Mouse (Mus musculus): ENCODE data around the gene Cwf19l2. TPM values are rescaled to one million over a fixed set of nuclear protein-coding genes. Genes with fewer than 3 reads are reported as not detected.
"Not testable (repeated sequence)": the region's sequence is repeated elsewhere in the genome, so short reads cannot be mapped to it uniquely, and the experiment has no call there.

The Cwf19l2 gene
- polyA plus RNA-seq (2016; fragmentation: Nextera tagmentation; extraction: Ambion mirVana), result 10.9 and 12.9 TPM in 2 replicates

DNA sequence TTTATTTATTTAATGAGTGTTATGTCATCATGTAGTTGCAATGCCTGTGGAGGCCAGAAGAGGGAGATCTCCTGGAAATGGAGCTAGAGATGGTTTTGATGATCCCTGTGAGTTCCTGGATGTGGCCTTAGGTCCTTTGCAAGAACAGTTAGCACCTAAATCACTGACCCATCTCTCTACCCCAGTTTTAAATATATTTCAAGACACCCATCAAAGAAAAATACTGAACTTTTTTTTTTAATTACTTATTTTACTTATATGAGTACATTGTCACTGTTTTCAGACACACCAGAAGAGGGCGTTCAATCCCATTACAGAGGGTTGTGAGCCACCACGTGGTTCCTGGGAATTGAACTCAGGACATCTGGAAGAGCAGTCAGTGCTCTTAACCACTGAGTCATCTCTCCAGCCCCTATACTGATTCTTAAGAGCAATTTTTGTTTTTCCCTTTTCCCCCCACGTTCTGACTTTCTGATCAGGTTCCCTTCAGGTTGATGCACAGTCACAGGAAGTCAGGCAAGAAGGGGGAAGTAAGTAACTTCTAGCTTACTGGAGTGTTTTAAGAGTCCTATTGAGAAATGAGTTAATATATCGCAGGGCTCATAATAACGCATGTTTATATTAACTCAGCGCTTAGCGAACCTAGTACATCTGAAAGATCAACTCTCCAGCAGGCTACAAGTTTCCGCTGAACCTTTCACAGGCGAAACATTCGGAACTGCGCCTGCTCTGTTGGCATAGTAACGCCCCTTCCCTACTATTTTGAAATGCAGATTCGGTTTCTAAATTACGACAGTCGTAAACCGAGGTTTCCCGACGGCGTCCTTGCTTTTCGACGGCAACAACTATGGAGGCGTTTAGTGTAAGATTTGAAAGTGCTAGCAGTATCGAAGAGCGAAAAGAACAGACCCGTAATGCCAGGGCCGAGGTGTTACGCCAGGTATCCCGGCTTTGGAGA, at the start of gene Cwf19l2:
TSS of gene Cwf19l2 (plus strand) at position 342 of the 958 bp plus-strand sequence.
- peak within 1 kb of the TSS; percentile 60 for H3K4me3 ChIP-seq
- H3K9me3 ChIP-seq, result no peaks in the 10 kb centered on the region
- peaks cover 5% of the 10 kb centered on the region; the same call in 1 of the 2 replicates for H3K4me1 ChIP-seq (replicated peaks)
- no peaks in the 10 kb centered on the region for H3K27me3 ChIP-seq (ENCODE audit: insufficient read depth, poor library complexity, severe bottlenecking)
- DNase-seq (ENCODE audit: low spot score), result peak; percentile 80
- WGBS, result under 1% methylated on average over 28 of the region's 28 CpGs
- no peaks in the 10 kb centered on the region for H3K36me3 ChIP-seq
- peak within 1 kb of the TSS; percentile 84 for H3K27ac ChIP-seq

GRCm38 (mm10) chr9:3376323-3376722, 27.1 kb upstream of the Cwf19l2 start:
- peaks cover 39% of the 10 kb centered on the region for H3K36me3 ChIP-seq
- not testable (repeated sequence) for H3K27ac ChIP-seq; DNase-seq (ENCODE audit: low spot score); H3K4me1 ChIP-seq (replicated peaks); H3K9me3 ChIP-seq; H3K4me3 ChIP-seq; H3K27me3 ChIP-seq (ENCODE audit: insufficient read depth, poor library complexity, severe bottlenecking)
- WGBS, result 46% methylated on average over 1 of the region's 1 CpGs

GRCm38 (mm10) chr9:3404372-3404771, 980 bp downstream of the Cwf19l2 start:
- 3% methylated on average over 13 of the region's 13 CpGs for WGBS
- H3K27ac ChIP-seq, result peak overlapping the region; percentile 84
- peak overlapping the region; percentile 60 for H3K4me3 ChIP-seq

DNA sequence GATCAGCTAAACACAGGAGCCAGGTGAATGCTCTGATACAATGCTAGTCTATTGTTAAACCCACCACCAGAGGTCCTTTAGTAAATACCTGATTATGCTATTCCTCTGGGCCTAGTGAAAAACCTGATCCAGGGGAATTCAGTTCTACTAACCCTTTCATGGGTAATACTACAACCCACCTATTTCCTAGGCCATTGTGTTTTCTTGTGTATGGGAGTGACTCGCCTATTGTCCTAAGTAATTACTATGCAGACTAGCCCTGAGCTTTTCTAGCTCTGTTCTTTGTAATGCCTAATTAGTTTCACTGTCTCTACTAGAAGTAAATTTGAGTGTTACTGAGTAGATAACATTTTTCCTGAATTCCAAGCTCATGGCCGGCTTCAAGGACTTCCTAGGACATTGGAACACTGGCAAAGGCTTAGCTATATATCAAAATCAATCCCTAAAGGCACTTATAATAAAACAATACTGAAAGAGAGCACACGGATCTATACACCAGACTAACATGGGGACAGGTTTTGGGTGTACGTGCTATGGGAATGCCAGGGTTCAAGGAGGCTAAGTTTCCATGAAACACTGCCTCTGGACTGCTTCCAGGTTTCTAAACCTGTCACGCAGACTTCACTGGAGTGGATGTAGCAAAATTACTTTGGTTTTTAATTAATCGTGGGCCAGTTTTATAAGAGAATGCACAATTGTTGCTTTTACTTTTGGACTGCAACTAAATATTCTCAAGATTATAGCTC, 36.3 kb downstream of the Cwf19l2 start:
- H3K4me1 ChIP-seq (replicated peaks); H3K36me3 ChIP-seq; H3K27me3 ChIP-seq (ENCODE audit: insufficient read depth, poor library complexity, severe bottlenecking); DNase-seq (ENCODE audit: low spot score); H3K27ac ChIP-seq; H3K4me3 ChIP-seq; H3K9me3 ChIP-seq: not testable (repeated sequence)
- 87% methylated on average over 6 of the region's 6 CpGs for WGBS

More at GRCm38 (mm10) chr9:3404372-3404771, 980 bp downstream of the Cwf19l2 start:
- Histone ChIP-seq H3K27me3 (ENCODE audit: insufficient read depth, poor library complexity, severe bottlenecking) (no peaks in the 10 kb centered on the region), H3K4me1 (replicated peaks) (peaks cover 5% of the 10 kb centered on the region; the same call in 1 of the 2 replicates), H3K36me3 (no peaks in the 10 kb centered on the region), H3K9me3 (no peaks in the 10 kb centered on the region)
- DNase-seq (ENCODE audit: low spot score), result peak; percentile 23

- peaks cover 24% of the 10 kb centered on the region for H3K36me3 ChIP-seq
- no peaks in the 10 kb centered on the region for H3K4me1 ChIP-seq (replicated peaks)
- no peak overlapping the region for H3K27ac ChIP-seq
- no peaks in the 10 kb centered on the region for H3K27me3 ChIP-seq (ENCODE audit: insufficient read depth, poor library complexity, severe bottlenecking)
- no peak for DNase-seq (ENCODE audit: low spot score)
- H3K4me3 ChIP-seq, result no peak overlapping the region
- no peaks in the 10 kb centered on the region for H3K9me3 ChIP-seq
These were observed 68.5 kb downstream of the Cwf19l2 start for GRCm38 (mm10) chr9:3471897-3472296.

DNA sequence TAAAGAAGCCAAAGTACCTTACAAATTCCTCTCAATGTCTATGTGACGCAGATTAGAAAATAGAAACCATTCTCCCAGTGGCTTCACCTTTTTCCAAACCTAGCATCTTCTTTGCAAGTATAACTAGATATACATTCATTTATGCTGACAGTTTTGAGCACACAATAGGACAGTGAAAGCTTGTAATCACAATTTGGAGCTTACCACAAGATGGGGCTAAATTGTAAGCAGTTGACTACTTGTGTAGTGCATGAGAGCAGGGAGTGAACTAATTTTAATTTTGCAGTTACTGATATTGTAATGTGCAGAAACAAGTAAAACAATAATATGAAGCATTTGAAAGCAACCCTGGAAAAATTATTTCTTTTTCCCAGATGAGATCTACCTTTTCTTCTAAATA, 115.3 kb downstream of the Cwf19l2 start:
- no peaks in the 10 kb centered on the region for H3K27me3 ChIP-seq (ENCODE audit: insufficient read depth, poor library complexity, severe bottlenecking)
- H3K36me3 ChIP-seq, result no peaks in the 10 kb centered on the region
- no peaks in the 10 kb centered on the region for H3K4me1 ChIP-seq (replicated peaks)
- 90% methylated on average over 1 of the region's 1 CpGs for WGBS
- no peak for DNase-seq (ENCODE audit: low spot score)
- no peaks in the 10 kb centered on the region for H3K9me3 ChIP-seq
- no peak overlapping the region for H3K27ac ChIP-seq
- no peak overlapping the region for H3K4me3 ChIP-seq

DNA sequence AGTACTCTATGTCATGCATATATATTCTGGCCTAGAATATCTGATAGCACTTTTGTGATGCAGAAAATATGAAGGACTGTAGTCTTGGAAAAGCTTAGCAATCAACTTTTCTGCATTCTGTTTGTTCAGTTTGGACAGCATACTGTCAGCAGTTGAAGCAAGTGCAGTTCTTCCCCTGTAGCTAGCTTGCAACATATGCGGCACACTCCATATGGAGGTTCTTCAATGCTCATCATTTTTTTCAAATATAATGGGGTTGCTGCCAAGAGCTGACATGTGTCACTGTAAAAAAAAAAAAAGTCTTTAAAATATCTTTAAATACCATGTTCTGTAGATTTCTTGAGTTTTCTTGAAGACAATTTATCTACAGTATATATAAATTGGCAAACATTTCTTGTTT, 115.8 kb downstream of the Cwf19l2 start:
- Histone ChIP-seq H3K9me3 (no peaks in the 10 kb centered on the region), H3K4me1 (replicated peaks) (no peaks in the 10 kb centered on the region), H3K27ac (no peak overlapping the region), H3K27me3 (ENCODE audit: insufficient read depth, poor library complexity, severe bottlenecking) (no peaks in the 10 kb centered on the region), H3K36me3 (no peaks in the 10 kb centered on the region), H3K4me3 (no peak overlapping the region)
- WGBS, result 96% methylated on average over 1 of the region's 1 CpGs
- DNase-seq (ENCODE audit: low spot score), result no peak

- H3K4me1 ChIP-seq (replicated peaks), result no peaks in the 10 kb centered on the region
- DNase-seq (ENCODE audit: low spot score), result no peak
- H3K9me3 ChIP-seq, result no peaks in the 10 kb centered on the region
- no peak overlapping the region for H3K4me3 ChIP-seq
- H3K27me3 ChIP-seq (ENCODE audit: insufficient read depth, poor library complexity, severe bottlenecking), result no peaks in the 10 kb centered on the region
- 88% methylated on average over 2 of the region's 2 CpGs for WGBS
- H3K36me3 ChIP-seq, result no peaks in the 10 kb centered on the region
- H3K27ac ChIP-seq, result no peak overlapping the region
These were observed 117.6 kb downstream of the Cwf19l2 start for GRCm38 (mm10) chr9:3521031-3521430.

Other genes with a start within 250 kb of the Cwf19l2 start
- 27.4 and 31.8 TPM in 2 replicates for gene Alkbh8, start 68.5 kb upstream of the Cwf19l2 start, polyA plus RNA-seq (2016; fragmentation: Nextera tagmentation; extraction: Ambion mirVana)
- gene Gucy1a2, start 129.2 kb downstream of the Cwf19l2 start, polyA plus RNA-seq (2016; fragmentation: Nextera tagmentation; extraction: Ambion mirVana), result 3.1 and 3.6 TPM in 2 replicates